Mouse (Mus musculus) cerebral cortex, adult 2 months (tissue): ENCODE measurements around the gene Gm7029.

Experiments used
- WGBS: fragments of 180-500 bp; shearing (Covaris S2); methylation state at CpG from one replicate; pipeline ENCODE4 v1.1.7; 2018; 5-methylcytosine and 5-hydroxymethylcytosine counted together

Gm7029 gene

GRCm38 (mm10) chr17:33892429-33892828 is 18.8 kb downstream of the Gm7029 start:
- 47% methylated on average over 7 of the region's 7 CpGs for WGBS

- 86% methylated on average over 4 of the region's 4 CpGs for WGBS
Observed at GRCm38 (mm10) chr17:33893011-33893410, 19.4 kb downstream of the Gm7029 start.

GRCm38 (mm10) chr17:33897114-33897794 is 23.6 kb downstream of the Gm7029 start:
- 44% methylated on average over 6 of the region's 6 CpGs for WGBS

GRCm38 (mm10) chr17:33898193-33898592 is 24.6 kb downstream of the Gm7029 start:
- 58% methylated on average over 4 of the region's 4 CpGs for WGBS

- WGBS: 70% methylated on average over 4 of the region's 4 CpGs
Observed at GRCm38 (mm10) chr17:33899642-33900041, 26.0 kb downstream of the Gm7029 start.

GRCm38 (mm10) chr17:33900281-33900988 is 26.8 kb downstream of the Gm7029 start:
- 70% methylated on average over 7 of the region's 7 CpGs for WGBS

GRCm38 (mm10) chr17:33900989-33901314 is 27.3 kb downstream of the Gm7029 start:
- 95% methylated on average over 4 of the region's 4 CpGs for WGBS

GRCm38 (mm10) chr17:33901653-33902052 is 28.0 kb downstream of the Gm7029 start:
- 75% methylated on average over 4 of the region's 4 CpGs for WGBS

- WGBS: 70% methylated on average over 4 of the region's 4 CpGs
Observed at GRCm38 (mm10) chr17:33902079-33902478, 28.4 kb downstream of the Gm7029 start.

- WGBS: 77% methylated on average over 7 of the region's 7 CpGs
Observed at GRCm38 (mm10) chr17:33902491-33902890, 28.9 kb downstream of the Gm7029 start.

GRCm38 (mm10) chr17:33903911-33904651 is 30.4 kb downstream of the Gm7029 start:
- WGBS: 71% methylated on average over 6 of the region's 6 CpGs

- 57% methylated on average over 3 of the region's 4 CpGs for WGBS
Observed at GRCm38 (mm10) chr17:33904835-33905234, 31.2 kb downstream of the Gm7029 start, which contains the start of gene Platr17. Platr17 (plus strand) TSS chr17:33905135.

- WGBS: under 1% methylated on average over 44 of the region's 44 CpGs
Observed at GRCm38 (mm10) chr17:33908331-33909076, 34.9 kb downstream of the Gm7029 start.

GRCm38 (mm10) chr17:33909077-33909868 is 35.6 kb downstream of the Gm7029 start, which contains the start of gene Daxx:
Daxx (plus strand) TSS chr17:33909414.
- WGBS: under 1% methylated on average over 68 of the region's 68 CpGs

- WGBS: under 1% methylated on average over 14 of the region's 14 CpGs
Observed at GRCm38 (mm10) chr17:33909869-33910250, 36.2 kb downstream of the Gm7029 start.

GRCm38 (mm10) chr17:33910346-33911051 is 36.9 kb downstream of the Gm7029 start:
- 47% methylated on average over 11 of the region's 11 CpGs for WGBS

- WGBS: 88% methylated on average over 31 of the region's 31 CpGs
Observed at GRCm38 (mm10) chr17:33911052-33911812, 37.6 kb downstream of the Gm7029 start.

GRCm38 (mm10) chr17:33911813-33912414 is 38.3 kb downstream of the Gm7029 start:
- 89% methylated on average over 28 of the region's 28 CpGs for WGBS

GRCm38 (mm10) chr17:33913264-33913663 is 39.6 kb downstream of the Gm7029 start:
- 89% methylated on average over 10 of the region's 10 CpGs for WGBS
